Mouse (Mus musculus) lung, embryonic 14.5 days (tissue): ENCODE measurements around the gene Susd1. TPM values are rescaled to one million over a fixed set of nuclear protein-coding genes. Genes with fewer than 3 reads are reported as not detected.
"Not testable (repeated sequence)": the region's sequence is repeated elsewhere in the genome, so short reads cannot be mapped to it uniquely, and the experiment has no call there.

Experiments
- ATAC-seq: fragments of 200-750 bp; cut with Nextera tagmentation; 2 replicates; pipeline ENCODE4 v1.8.0; 2017; ENCODE audit warnings: mild to moderate bottlenecking, moderate TSS enrichment, moderate library complexity; ENCODE audit not compliant: insufficient read depth
- DNase-seq: peaks from one replicate; pipeline ENCODE4 v3.0.0-alpha.2; 2015
- H3K27ac ChIP-seq: fragments of 300-500 bp; sonication (generic); 2 replicates; pipeline ENCODE4 v1.5.1; 2014; ENCODE audit warnings: low read depth, mild to moderate bottlenecking, moderate library complexity
- H3K27me3 ChIP-seq: fragments of 300-500 bp; sonication (generic); 2 replicates; pipeline ENCODE4 v1.6.1; 2014; ENCODE audit warnings: low read length, control low read depth; ENCODE audit not compliant: insufficient read depth
- H3K36me3 ChIP-seq: fragments of 300-500 bp; sonication (generic); 2 replicates; pipeline ENCODE4 v1.6.1; 2014; ENCODE audit warnings: control low read depth; ENCODE audit not compliant: insufficient read depth
- H3K4me1 ChIP-seq: fragments of 300-500 bp; sonication (generic); 2 replicates; pipeline ENCODE4 v1.6.1; 2014; ENCODE audit warnings: antibody characterized with exemption, control low read depth; ENCODE audit not compliant: insufficient read depth
- H3K4me2 ChIP-seq: fragments of 300-500 bp; sonication (generic); 2 replicates; pipeline ENCODE4 v1.6.1; 2014; ENCODE audit warnings: mild to moderate bottlenecking
- H3K4me3 ChIP-seq: fragments of 300-500 bp; sonication (generic); 2 replicates; pipeline ENCODE4 v1.5.1; 2014; ENCODE audit warnings: low read depth, low read length
- H3K9ac ChIP-seq: fragments of 300-500 bp; sonication (generic); 2 replicates; pipeline ENCODE4 v1.6.1; 2014
- H3K9me3 ChIP-seq: fragments of 300-500 bp; sonication (generic); 2 replicates; pipeline ENCODE4 v1.6.1; 2016; ENCODE audit warnings: low read depth, low read length, control low read depth
- CTCF ChIP-seq: IDR thresholded peaks from 2 replicates; pipeline ENCODE4 v1.5.1; 2016; ENCODE audit warnings: antibody characterized with exemption, low read depth
- WGBS: fragments of 180-500 bp; shearing (Covaris S2); extraction: QIAGEN DNeasy Blood & Tissue Kit; methylation state at CpG from one replicate; pipeline ENCODE4 v1.1.7; 2014; 5-methylcytosine and 5-hydroxymethylcytosine counted together
- polyA plus RNA-seq: library from polyadenylated mRNA; unstranded; fragments of >200 nt; fragmentation: Nextera tagmentation; extraction: Ambion mirVana; gene quantifications from 2 replicates; pipeline ENCODE4 v1.2.1, GENCODE M21; 2014

The Susd1 gene
- polyA plus RNA-seq, 1 experiment from 2014 or later = 5.1 TPM

DNA sequence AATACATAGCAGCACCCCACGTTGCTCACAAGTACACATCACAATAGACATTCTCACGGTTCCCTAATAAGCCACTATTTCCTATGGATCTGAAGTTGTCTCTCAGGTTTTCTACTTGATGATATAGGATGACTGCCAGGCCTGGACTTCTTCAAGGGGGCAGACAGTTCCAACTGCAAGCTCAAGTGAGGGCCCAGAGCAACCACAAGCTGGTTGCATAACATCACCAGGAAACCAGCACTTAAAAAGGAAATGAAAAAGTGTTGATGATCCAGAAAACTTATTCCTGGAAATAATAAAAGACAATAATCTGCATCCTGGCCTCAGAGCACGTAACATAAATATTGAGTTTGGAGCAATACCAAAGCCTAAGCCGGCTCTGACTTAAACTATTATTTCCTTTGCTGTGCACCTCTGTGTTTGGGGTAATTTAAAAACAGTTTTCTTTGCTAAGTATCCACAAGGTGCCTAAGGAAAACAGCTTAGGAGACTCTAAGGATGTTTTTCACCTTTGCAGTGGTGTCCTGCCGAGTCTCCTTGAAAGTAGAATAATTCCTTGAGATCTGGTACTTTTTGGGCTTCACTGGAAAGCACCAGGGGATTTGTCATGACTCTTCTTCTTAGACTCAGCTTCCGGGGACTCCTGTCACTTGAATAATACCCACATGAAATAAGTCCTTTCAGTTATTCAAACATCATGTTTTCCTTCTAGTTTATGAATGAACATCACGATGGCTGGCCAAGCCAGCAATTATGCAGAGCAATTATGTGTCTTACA is 139.5 kb downstream of the Susd1 start:
- Histone ChIP-seq H3K9ac (no peak overlapping the region), H3K36me3 (no peaks in the 10 kb centered on the region), H3K27ac (no peak overlapping the region), H3K27me3 (no peaks in the 10 kb centered on the region), H3K4me1 (no peaks in the 10 kb centered on the region), H3K4me3 (no peak overlapping the region), H3K9me3 (no peaks in the 10 kb centered on the region), H3K4me2 (no peak overlapping the region)
- 71% methylated on average over 7 of the region's 7 CpGs for WGBS
- DNase-seq (no peak), ATAC-seq (no peak)
- no peak for TF ChIP-seq CTCF

DNA sequence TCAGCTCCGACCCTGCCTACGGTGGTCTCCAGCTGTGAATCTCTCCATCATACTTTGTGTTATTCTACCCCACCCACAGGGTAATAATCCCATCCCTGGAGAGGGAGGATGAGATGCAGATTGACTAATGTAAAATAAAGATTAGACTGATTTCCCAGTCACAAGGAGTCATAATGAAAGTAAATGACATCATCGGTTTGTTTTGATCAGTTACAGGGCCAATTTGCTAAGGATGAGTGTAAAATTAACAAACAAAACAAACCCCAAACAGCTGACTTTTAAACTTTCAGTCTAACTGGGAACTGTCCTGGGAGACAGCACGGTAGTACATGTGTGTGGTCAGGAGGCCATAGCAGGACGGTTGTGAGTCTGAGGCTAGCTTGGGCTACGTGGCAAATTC is 143.3 kb downstream of the Susd1 start:
- H3K36me3 ChIP-seq = no peaks in the 10 kb centered on the region
- ATAC-seq (no peak), DNase-seq (no peak)
- H3K9ac ChIP-seq = no peak overlapping the region
- H3K4me3 ChIP-seq = no peak overlapping the region
- 74% methylated on average over 6 of the region's 6 CpGs for WGBS
- H3K9me3 ChIP-seq = no peaks in the 10 kb centered on the region
- no peaks in the 10 kb centered on the region for H3K27me3 ChIP-seq
- no peak for TF ChIP-seq CTCF
- no peak overlapping the region for H3K4me2 ChIP-seq
- H3K27ac ChIP-seq = no peak overlapping the region
- H3K4me1 ChIP-seq = no peaks in the 10 kb centered on the region

DNA sequence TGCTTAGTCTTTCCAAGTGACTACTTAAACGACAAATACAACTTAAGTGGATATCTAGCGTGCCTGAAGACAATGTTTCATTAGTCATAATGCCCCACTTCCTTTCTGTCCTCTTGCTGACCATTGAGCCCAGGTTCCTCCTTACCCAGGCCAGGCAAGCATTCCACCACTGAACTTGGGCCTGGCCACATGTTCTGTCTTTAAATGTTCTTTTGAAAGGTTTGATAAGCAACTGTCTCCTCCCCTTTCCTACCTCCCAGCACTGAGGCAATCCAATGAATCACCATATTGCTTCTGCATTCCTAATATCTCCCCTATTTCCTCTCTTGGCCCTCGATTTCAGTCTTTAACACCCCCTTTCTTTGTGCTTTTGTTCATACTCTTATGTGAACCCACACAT is 143.8 kb downstream of the Susd1 start:
- no peak for ATAC-seq
- H3K27ac ChIP-seq = no peak overlapping the region
- DNase-seq = no peak
- no peak overlapping the region for H3K4me2 ChIP-seq
- H3K36me3 ChIP-seq = no peaks in the 10 kb centered on the region
- H3K9ac ChIP-seq = no peak overlapping the region
- H3K4me1 ChIP-seq = no peaks in the 10 kb centered on the region
- no peak overlapping the region for H3K4me3 ChIP-seq
- 76% methylated on average over 3 of the region's 3 CpGs for WGBS
- no peaks in the 10 kb centered on the region for H3K27me3 ChIP-seq
- TF ChIP-seq CTCF = no peak
- no peaks in the 10 kb centered on the region for H3K9me3 ChIP-seq

- DNase-seq (peak; percentile 57), ATAC-seq (no peak)
- no peaks in the 10 kb centered on the region for H3K9me3 ChIP-seq
- WGBS = 72% methylated on average over 13 of the region's 13 CpGs
- H3K4me3 ChIP-seq = no peak overlapping the region
- no peak overlapping the region for H3K9ac ChIP-seq
- H3K4me1 ChIP-seq = no peaks in the 10 kb centered on the region
- H3K4me2 ChIP-seq = no peak overlapping the region
- peak overlapping the region; percentile 36; the same call in 1 of the 2 replicates for H3K27ac ChIP-seq
- no peaks in the 10 kb centered on the region for H3K36me3 ChIP-seq
- TF ChIP-seq CTCF = no peak
- H3K27me3 ChIP-seq = no peaks in the 10 kb centered on the region
These were observed 146.3 kb downstream of the Susd1 start for GRCm38 (mm10) chr4:59291914-59292718.

DNA sequence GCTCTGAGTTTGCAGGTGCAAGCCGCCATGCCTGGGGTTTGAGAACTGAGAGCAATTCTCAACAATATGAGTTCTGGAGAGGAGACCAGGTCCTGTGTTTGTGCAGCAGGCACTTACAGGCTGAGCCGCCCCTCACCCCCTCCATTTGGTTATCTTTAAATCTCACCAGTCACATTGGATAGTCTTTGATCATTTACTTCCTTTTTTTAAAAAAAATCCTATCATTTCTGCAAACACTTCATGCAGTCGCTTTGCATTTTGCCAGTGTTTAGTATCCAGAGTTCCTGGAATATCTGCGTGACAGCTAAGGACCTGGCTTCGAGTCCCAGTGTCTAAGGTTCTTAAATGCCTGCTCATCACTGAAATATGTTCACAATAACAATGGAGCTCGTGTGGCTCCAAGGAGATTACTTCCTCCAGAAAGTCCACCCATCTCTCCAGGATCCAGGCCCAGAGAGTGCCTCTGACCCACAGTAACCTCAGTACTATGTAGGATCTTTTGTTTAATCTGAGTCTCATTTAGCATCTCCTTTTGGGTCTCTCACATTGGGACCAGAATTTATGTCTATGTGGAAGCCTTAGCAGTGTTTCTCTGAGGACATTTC is 147.4 kb downstream of the Susd1 start:
- H3K36me3 ChIP-seq = no peaks in the 10 kb centered on the region
- H3K9me3 ChIP-seq = no peaks in the 10 kb centered on the region
- no peak overlapping the region for H3K4me3 ChIP-seq
- H3K27me3 ChIP-seq = no peaks in the 10 kb centered on the region
- H3K4me1 ChIP-seq = no peaks in the 10 kb centered on the region
- 33% methylated on average over 6 of the region's 6 CpGs for WGBS
- no peak for TF ChIP-seq CTCF
- H3K27ac ChIP-seq = no peak overlapping the region
- peak; percentile 23 for DNase-seq
- ATAC-seq = no peak
- no peak overlapping the region for H3K9ac ChIP-seq
- no peak overlapping the region for H3K4me2 ChIP-seq

GRCm38 (mm10) chr4:59287103-59287502 is 151.3 kb downstream of the Susd1 start:
- Histone ChIP-seq H3K27me3 (no peaks in the 10 kb centered on the region), H3K4me3 (no peak overlapping the region), H3K27ac (no peak overlapping the region), H3K9ac (no peak overlapping the region), H3K4me1 (no peaks in the 10 kb centered on the region), H3K4me2 (no peak overlapping the region), H3K36me3 (no peaks in the 10 kb centered on the region), H3K9me3 (no peaks in the 10 kb centered on the region)
- 67% methylated on average over 2 of the region's 2 CpGs for WGBS
- no peak for DNase-seq
- no peak for ATAC-seq
- no peak for TF ChIP-seq CTCF

GRCm38 (mm10) chr4:59286351-59286750 is 152.1 kb downstream of the Susd1 start:
- not testable (repeated sequence) for ATAC-seq, H3K9me3 ChIP-seq, H3K4me3 ChIP-seq, H3K4me2 ChIP-seq, H3K36me3 ChIP-seq, H3K4me1 ChIP-seq, H3K27me3 ChIP-seq, H3K9ac ChIP-seq, H3K27ac ChIP-seq
- peak; percentile 76 for DNase-seq
- 44% methylated on average over 6 of the region's 6 CpGs for WGBS
